Mouse (Mus musculus) activated CD4-positive, CD25-positive, alpha-beta regulatory T cell, adult 4 months (primary cell): ENCODE data around the gene Sos2. TPM values are rescaled to one million over a fixed set of nuclear protein-coding genes. Genes with fewer than 3 reads are reported as not detected.

ENCODE experiments used
- ATAC-seq: one replicate; pipeline ENCODE4 v1.8.0; 2017
- polyA plus RNA-seq, 2 experiments: library from polyadenylated mRNA; unstranded; fragments of 100-300 nt; shearing (Covaris generic); gene quantifications; one replicate each; pipeline ENCODE4 v1.2.1; 2017

The Sos2 gene
- polyA plus RNA-seq, result 10 to 100 TPM; 10.0 to 13.7 TPM

GRCm38 (mm10) chr12:69681566-69682061 lies at the start of gene Sos2:
Gene Sos2, minus strand, starts transcription at chr12:69681852.
- peak; percentile 18 for ATAC-seq

DNA sequence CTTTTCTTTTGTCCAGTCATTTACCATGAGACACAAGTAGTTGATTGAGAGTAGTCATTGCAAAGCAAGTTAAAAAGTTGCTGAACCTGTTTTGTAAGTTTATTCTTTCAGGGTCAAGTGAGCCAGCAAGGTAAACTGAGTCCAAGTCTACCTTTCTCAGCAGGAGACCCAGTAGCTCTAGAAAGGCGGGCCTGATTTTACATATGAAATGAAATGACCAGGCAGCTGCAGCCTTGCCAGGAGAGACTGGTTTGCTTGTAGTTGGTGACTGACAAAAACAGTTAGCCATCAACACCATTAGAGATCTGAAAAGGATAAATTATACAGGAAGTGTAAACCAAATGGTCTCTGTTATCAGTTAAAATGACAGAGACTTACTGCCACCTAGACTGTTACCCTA lies 48.7 kb upstream of the Sos2 start:
- no peak for ATAC-seq

- ATAC-seq, result no peak
Observed at GRCm38 (mm10) chr12:69729246-69729645, 47.6 kb upstream of the Sos2 start.

DNA sequence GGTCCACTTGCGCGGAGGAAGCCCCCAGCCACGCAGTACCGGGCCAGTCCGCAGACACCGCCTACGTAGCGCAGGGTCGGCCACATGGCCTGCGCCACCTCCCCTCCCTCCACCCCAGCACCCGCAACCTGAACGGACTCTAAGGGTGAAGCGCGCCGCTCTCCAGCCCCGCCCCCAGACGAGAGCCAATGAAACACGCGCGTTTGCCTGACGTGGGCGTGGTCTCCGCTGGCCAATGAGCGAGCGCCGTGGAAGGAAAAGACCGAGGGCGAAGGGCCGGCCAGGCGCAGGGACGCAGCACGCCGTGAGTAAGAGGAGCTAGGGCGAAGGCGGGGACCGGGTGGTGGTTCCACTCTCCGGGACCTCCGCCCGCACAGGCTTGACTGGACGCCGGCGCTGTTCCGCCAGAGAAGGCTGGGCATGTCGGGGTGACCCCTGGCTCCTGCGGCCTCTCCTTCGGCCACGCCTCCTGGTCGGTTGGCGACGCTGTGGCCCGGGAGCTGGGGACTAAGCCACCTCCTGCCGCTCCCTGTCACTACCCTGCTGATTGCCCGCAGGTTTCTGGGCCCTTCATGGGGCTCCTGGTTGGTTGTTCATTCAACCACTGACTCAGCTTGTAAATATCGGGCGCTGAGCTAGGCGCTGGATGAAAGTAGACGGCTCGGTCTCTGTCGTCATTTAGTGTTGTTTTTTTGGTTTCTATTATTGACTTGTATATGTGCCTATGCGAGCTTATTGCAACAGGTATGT lies 43.2 kb upstream of the Sos2 start, which contains the start of the genes L2hgdh and Atp5s:
TSS of gene L2hgdh (minus strand) at position 163 of the 750 bp plus-strand sequence.
TSS of gene Atp5s (plus strand) at position 240 of the 750 bp plus-strand sequence.
- peak; percentile 92 for ATAC-seq

GRCm38 (mm10) chr12:69724018-69724710 lies 42.5 kb upstream of the Sos2 start:
- ATAC-seq, result no peak

DNA sequence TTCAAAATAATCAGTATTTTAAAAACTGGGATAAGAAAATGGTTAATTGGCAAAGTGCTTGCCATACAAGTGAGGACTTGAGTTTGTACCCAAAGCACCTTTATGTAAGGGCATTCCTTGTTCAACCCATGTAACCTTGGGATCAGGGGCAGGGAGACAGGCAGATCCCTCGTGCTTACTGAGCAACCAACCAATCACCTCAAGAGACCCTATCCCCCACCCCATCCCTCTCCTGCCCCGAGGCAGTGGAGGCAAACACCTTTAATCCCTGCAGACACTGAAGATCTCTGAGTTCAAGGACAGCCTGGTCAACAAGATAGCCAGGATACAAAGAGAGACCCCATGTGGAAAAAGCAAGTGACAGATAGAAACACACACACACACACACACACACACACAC lies 41.7 kb upstream of the Sos2 start:
- ATAC-seq, result no peak

DNA sequence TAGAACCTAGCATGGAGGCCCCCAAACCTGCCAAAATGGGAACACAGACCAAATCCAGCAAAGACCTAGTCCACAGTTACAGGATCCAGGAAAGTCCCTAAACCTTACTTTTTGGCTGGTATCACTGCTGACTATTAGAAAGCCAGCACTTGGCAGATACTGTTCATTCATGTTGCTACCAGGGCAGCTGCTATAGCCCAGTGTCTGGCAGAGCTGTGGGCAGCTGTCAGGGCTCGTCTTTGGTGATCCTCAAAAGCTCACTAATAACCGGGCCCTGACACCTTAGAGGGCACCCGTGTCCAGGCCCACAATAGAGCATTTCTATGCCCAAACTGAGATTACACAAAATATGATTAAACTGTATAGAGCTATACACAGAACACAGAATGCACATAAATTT lies 41.2 kb upstream of the Sos2 start:
- ATAC-seq, result no peak

DNA sequence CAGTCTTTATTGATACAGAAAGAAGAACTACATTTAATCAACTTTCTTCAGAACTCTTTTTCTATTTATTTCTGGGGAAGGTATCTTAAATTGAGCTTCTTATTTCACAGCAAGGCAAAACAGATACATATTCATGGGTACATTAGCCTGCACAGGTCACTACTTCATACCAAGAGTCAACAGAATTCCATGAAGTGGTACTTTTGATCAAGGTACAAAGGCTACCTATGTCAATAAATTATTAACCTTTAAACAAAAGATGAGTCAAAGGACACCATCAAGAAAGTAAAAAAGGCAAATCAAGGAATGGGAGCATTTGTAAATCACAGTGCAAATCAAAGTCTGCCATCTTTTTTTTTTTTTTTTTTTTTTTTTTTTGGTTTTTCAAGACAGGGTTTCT lies 32.0 kb upstream of the Sos2 start:
- ATAC-seq, result no peak

GRCm38 (mm10) chr12:69704799-69705458 lies 23.3 kb upstream of the Sos2 start:
- ATAC-seq, result no peak

DNA sequence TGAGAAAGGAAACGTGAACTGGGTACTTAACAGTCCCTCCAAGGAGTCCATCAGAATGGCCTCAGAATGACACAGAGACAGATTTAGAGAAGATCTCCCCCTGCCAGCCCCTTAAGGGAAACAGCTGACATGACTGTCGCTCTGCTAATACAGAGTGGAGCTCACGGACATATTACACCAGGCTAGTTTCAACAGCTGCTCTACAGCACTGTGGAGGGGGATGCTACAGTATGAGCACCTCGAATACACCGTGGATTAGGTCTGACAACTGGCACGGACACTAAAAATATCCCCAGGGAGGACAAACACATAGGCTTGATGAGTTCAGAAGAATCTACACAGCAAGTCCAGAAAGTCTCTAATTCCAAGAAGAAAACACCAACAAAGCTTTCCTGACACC lies 16.7 kb upstream of the Sos2 start:
- no peak for ATAC-seq

GRCm38 (mm10) chr12:69696746-69697145 lies 15.1 kb upstream of the Sos2 start:
- peak; percentile 43 for ATAC-seq

DNA sequence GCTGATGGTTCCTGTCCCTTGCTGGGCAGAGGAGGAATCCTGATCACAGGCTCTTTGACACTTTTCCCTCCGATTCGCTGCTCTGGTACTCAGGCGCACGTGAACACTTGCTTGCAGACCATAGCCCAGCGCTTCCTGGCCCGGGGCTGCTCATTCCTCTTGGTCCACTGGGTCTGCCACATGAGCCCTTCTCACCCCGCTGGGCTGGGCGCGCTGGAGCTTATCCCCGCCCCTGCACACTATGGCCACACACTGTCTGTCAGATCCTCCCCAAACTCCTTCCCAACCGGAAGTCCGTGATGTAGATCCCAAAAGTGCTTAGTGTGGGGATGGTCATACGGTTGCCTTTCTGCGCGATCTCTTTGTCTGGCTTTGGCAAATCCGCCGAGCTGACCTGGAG lies 11.8 kb upstream of the Sos2 start:
- no peak for ATAC-seq

GRCm38 (mm10) chr12:69690714-69691113 lies 9.1 kb upstream of the Sos2 start:
- no peak for ATAC-seq

- no peak for ATAC-seq
Observed at GRCm38 (mm10) chr12:69689094-69689493, 7.4 kb upstream of the Sos2 start.

DNA sequence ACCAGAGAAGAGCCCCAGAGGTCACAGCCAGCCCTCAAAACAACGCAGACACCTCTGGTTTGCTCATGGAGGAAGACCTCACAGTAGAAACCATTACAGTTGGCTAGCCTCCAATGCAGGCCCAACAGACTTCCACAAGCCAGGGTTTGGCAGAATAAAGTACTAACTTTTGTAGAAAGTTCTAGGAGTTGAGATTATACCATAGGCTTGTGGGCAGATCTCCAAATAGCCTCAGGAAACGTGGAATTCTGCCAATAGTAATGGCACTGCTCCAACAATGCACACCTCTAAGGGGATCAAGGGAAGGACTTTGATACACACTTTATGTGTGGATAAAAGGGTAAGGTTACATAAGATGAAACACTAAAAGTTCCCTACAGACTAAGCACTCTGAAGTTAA lies 6.7 kb upstream of the Sos2 start:
- ATAC-seq, result no peak

- ATAC-seq, result no peak
Observed at GRCm38 (mm10) chr12:69683537-69683936, 1.9 kb upstream of the Sos2 start.

DNA sequence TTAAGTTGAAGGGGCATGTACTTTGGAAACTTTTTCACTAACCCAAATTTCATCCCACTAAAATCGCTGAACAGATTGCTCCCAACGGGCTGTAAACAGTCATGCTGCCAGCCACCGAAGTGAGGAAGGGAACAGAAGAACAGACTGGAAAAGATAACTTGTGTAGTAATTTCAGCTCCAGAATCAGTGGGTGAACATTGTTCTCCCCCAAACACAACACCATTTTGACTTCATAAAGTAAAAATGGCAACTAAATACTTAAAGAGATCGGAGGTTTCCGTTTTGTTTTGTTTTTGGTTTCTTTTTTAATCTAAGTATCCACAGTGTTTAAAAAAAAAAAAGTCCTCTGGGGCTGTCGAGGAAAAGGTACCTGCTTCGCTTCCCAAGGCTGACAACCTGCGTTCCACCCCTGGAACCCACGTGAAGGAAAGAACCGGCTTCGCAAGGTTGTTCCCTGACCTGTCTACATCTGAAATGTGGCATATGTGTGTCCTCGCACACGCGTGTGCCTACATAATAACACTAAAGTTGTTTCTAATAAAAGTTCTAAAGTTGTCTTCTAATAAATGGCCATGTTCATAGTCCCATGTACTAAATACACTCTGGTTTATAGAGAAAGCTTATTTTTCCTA lies 1.3 kb upstream of the Sos2 start:
- no peak for ATAC-seq

DNA sequence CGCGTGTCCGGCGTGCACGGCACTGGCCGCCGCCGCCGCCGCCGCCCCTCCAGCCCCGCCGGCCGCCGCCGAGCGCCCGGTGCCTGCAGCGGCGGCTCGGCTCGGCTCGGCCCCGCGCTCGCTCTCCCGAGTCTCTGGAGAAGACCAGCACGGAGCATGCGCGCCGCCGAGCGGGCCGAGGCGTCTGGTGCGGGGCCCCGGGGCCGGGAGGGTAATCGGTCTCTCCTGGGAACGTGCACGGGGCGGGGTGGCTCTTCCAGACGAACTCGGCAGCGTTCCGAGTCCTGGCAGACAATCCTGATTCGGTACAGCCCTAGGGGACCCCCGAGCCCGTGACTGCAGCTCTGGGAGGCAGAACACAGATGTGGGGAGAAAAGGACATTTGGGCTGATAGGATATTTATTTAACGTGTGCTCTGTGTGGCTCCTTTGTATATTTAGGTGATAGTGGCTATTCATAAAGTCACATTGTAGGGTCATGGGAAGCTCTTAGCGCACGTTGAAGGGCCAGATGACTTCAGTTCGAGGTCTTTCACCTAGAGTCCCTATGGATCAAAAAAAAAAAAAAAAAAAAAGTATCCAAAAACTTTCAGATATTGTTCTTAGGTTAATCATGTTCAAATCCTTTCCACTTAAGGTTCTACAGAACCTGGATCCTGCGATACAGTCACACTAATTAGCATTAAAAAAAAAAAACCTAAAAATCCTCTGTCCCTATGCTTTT lies 574 bp upstream of the Sos2 start:
- peak; percentile 36 for ATAC-seq

GRCm38 (mm10) chr12:69680635-69681565 lies 752 bp downstream of the Sos2 start:
- peak; percentile 85 for ATAC-seq

DNA sequence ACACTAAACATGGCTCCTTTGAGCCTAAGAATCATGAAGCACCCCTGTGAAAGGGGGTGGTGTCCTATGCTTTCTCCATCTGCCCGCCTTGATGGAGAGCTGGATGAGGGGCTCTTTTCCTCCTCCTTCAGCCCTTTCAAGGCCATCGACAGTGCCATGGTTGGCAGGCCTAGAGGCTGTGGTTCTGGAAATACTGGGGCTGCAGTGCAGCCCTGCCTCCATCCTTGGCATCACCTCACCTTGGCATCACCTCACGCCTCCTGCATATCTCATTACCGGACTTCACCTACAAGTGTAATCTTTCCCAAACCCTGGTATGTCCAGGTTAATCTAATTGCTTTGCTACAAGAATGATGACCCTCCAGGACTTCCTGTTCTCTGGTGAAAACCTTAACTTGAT lies 5.5 kb downstream of the Sos2 start:
- no peak for ATAC-seq
